Mouse (Mus musculus): Measurements from ENCODE around the gene Srsf3. TPM values are rescaled to one million over a fixed set of nuclear protein-coding genes. Genes with fewer than 3 reads are reported as not detected.
"Not testable (repeated sequence)": the region's sequence is repeated elsewhere in the genome, so short reads cannot be mapped to it uniquely, and the experiment has no call there.

Gene Srsf3
- polyA plus RNA-seq, 2 experiments, result 390 to 561 TPM

DNA sequence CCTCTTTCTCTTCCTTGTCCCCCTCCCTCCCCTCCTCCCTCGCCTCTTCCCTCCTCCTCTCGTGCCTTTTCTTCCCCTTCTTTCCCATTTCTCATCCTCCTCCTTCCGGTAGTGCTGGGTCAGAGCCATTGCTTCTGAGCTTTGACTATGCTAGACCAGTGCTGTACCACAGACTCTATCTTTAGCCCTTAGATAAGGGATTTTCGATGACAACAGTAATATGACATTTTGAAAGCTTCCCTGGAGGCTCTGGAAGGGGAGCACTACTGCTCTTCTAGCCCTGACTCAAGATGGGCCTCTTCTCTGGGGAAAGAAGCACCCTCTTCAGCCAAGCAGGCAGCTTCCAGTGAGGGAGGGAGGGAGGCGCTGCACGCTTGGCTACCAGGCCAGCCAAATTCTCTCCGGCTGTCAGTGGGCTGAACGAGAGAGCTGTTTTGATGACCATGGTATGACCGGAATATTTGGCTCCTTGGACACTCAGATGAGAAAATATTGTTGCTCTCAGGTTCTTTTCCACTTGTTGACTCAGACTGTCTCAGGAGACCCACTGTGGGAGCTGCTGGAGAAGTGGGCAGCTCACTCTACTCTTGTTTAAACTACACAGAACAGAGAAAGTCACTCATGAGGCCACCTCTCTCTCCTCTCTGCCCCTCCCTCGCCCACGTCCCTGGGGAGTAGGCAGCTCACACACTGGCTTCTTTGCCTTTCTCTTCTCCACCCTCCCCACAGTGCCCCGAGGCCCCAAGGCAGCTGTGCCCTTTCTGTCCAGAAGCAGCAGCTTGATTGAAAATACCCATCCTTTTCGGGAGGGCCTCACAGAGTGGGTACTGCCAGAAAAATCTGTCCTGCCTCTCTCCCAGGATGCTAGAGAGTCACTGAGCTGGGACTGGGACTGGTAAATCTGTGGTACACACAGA, 29.9 kb downstream of the Srsf3 start:
- H3K9me3 ChIP-seq (ENCODE audit: control insufficient read depth, low read length), result no peaks in the 10 kb centered on the region
- H3K4me3 ChIP-seq (replicated peaks; ENCODE audit: low read length), result no peak overlapping the region
- no peak overlapping the region for H3K9ac ChIP-seq (ENCODE audit: low read depth, low read length, severe bottlenecking)
- H3K36me3 ChIP-seq (ENCODE audit: control insufficient read depth, insufficient read depth, low read length), result no peaks in the 10 kb centered on the region
- no peak overlapping the region for H3K27ac ChIP-seq (replicated peaks; ENCODE audit: low read depth, low read length)
- ATAC-seq (ENCODE audit: low FRiP score, low read depth) (0 out of 2 replicates have a peak, but pooled peaks have one; percentile 18), DNase-seq (ENCODE audit: low spot score) (peak; percentile 12)
- H3K4me2 ChIP-seq (replicated peaks; ENCODE audit: low read depth, low read length, severe bottlenecking), result no peak overlapping the region
- no peak for TF ChIP-seq POLR2A (IDR thresholded peaks at IDR 0.05; ENCODE audit: borderline replicate concordance, extremely low read depth, insufficient read depth, insufficient read length)
- WGBS, result 66% methylated on average over 13 of the region's 13 CpGs
- peaks cover 7% of the 10 kb centered on the region; the same call in 1 of the 2 replicates for H3K4me1 ChIP-seq (ENCODE audit: control insufficient read depth, insufficient read depth, low read length)
- H3K27me3 ChIP-seq (ENCODE audit: control insufficient read depth, insufficient read depth, low read length), result no peaks in the 10 kb centered on the region

DNA sequence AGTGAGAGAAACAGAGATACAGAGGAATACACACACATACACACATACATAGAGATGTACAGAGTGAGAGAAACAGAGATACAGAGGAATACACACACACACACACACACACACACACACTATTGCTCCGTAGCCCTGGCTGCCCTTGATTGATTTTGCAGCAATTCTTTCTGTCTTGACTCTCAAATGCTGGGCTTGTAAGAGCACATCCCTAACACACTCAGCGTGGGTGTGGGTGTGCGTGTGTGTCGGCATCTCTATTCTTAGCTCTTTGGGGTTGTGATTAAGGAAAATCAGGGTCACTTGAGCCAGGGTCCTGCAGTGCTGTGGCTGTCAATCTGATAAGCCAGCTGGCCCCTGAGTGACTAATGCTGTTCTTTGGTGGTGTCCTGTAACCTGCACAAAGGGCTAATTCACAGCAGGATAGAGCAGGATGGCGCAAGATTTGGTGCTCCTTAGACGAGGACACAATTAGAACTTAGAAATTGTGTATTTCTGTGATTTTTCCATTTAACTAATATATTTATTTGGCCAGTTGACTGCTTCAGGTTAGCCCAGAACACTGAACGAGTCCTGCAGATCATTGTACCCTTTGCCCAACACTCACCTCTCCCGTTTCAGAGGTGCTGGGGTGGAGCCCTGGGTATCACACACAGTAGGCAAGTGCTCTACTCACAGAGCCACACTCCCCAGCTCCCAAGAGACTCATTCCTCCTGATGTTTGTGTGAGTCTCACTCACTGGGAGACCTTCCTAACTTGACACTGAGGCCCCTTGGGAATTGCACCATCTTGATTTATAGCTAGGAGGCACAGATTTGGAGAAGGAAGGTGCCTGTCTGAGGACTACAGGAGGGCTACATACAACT, 30.9 kb downstream of the Srsf3 start:
- TF ChIP-seq POLR2A (IDR thresholded peaks at IDR 0.05; ENCODE audit: borderline replicate concordance, extremely low read depth, insufficient read depth, insufficient read length), result no peak
- no peaks in the 10 kb centered on the region for H3K36me3 ChIP-seq (ENCODE audit: control insufficient read depth, insufficient read depth, low read length)
- H3K9ac ChIP-seq (ENCODE audit: low read depth, low read length, severe bottlenecking), result no peak overlapping the region
- H3K4me2 ChIP-seq (replicated peaks; ENCODE audit: low read depth, low read length, severe bottlenecking), result no peak overlapping the region
- no peak overlapping the region for H3K4me3 ChIP-seq (replicated peaks; ENCODE audit: low read length)
- DNase-seq (ENCODE audit: low spot score), result no peak
- H3K9me3 ChIP-seq (ENCODE audit: control insufficient read depth, low read length), result no peaks in the 10 kb centered on the region
- ATAC-seq (ENCODE audit: low FRiP score, low read depth), result 0 out of 2 replicates have a peak, but pooled peaks have one; percentile 5
- H3K27ac ChIP-seq (replicated peaks; ENCODE audit: low read depth, low read length), result no peak overlapping the region
- WGBS, result 59% methylated on average over 8 of the region's 8 CpGs
- H3K27me3 ChIP-seq (ENCODE audit: control insufficient read depth, insufficient read depth, low read length), result no peaks in the 10 kb centered on the region
- H3K4me1 ChIP-seq (ENCODE audit: control insufficient read depth, insufficient read depth, low read length), result no peaks in the 10 kb centered on the region; the same call in 1 of the 2 replicates

DNA sequence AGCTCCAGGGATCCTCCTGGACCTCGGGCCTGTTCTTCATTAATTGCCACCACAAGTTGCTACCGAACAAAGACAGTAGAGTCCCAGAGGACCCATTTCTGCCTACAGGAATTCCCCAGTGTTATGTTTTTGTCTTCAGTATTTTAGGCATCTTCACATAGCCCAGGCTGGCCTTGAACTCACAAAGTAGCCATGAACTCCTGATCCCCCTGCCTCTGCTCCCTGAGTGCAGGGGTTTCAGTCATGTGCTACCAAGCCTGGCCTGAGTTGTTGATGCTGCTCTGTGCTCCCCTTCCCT, 31.5 kb downstream of the Srsf3 start:
- TF ChIP-seq POLR2A (IDR thresholded peaks at IDR 0.05; ENCODE audit: borderline replicate concordance, extremely low read depth, insufficient read depth, insufficient read length), result no peak
- Histone ChIP-seq H3K4me3 (replicated peaks; ENCODE audit: low read length) (no peak overlapping the region), H3K4me2 (replicated peaks; ENCODE audit: low read depth, low read length, severe bottlenecking) (no peak overlapping the region), H3K27me3 (ENCODE audit: control insufficient read depth, insufficient read depth, low read length) (no peaks in the 10 kb centered on the region), H3K9ac (ENCODE audit: low read depth, low read length, severe bottlenecking) (no peak overlapping the region), H3K36me3 (ENCODE audit: control insufficient read depth, insufficient read depth, low read length) (no peaks in the 10 kb centered on the region), H3K4me1 (ENCODE audit: control insufficient read depth, insufficient read depth, low read length) (no peaks in the 10 kb centered on the region; the same call in 1 of the 2 replicates), H3K27ac (replicated peaks; ENCODE audit: low read depth, low read length) (no peak overlapping the region), H3K9me3 (ENCODE audit: control insufficient read depth, low read length) (no peaks in the 10 kb centered on the region)
- no peak for ATAC-seq (ENCODE audit: low FRiP score, low read depth)
- WGBS, result 48% methylated on average over 2 of the region's 2 CpGs
- no peak for DNase-seq (ENCODE audit: low spot score)

DNA sequence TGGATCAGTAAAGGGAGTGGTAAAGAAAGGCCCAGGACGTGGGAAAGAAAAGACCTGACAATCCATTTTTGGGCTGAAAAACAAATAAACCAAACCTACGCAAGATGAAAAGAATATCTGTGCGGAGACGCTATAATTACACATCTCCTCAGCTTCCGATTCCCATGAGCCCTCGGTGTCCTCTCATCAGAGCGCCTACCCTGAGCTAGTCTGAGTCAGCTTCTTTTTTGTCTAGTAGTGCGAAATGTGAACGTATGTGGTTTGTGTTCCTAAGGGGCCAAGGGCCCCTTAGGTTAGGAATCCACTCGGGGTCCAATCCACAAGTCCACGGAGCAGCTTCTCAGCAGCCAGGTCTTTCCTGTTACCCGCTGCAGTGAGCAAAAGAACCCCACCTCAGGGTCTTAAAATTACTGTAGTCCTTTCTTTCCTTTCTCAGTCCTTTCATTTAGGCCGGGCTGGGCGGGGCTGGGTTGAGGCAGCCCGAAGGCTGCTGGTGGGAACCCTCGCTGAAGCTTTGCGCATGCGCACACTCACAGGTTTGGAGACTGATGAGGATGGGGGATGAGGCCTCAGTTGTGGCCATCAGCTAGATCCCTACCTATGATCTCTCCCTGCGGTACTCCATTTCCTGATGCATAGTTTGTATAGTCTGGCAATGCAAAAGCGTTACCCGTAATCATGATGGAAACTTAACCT, 33.0 kb downstream of the Srsf3 start:
- no peak for TF ChIP-seq POLR2A (IDR thresholded peaks at IDR 0.05; ENCODE audit: borderline replicate concordance, extremely low read depth, insufficient read depth, insufficient read length)
- ATAC-seq (ENCODE audit: low FRiP score, low read depth) (no peak), DNase-seq (ENCODE audit: low spot score) (no peak)
- H3K27me3 ChIP-seq (ENCODE audit: control insufficient read depth, insufficient read depth, low read length), result no peaks in the 10 kb centered on the region
- H3K4me1 ChIP-seq (ENCODE audit: control insufficient read depth, insufficient read depth, low read length), result no peaks in the 10 kb centered on the region; the same call in none of the 2 replicates
- H3K27ac ChIP-seq (replicated peaks; ENCODE audit: low read depth, low read length), result no peak overlapping the region
- no peak overlapping the region for H3K4me2 ChIP-seq (replicated peaks; ENCODE audit: low read depth, low read length, severe bottlenecking)
- H3K9ac ChIP-seq (ENCODE audit: low read depth, low read length, severe bottlenecking), result no peak overlapping the region
- no peaks in the 10 kb centered on the region for H3K36me3 ChIP-seq (ENCODE audit: control insufficient read depth, insufficient read depth, low read length)
- H3K9me3 ChIP-seq (ENCODE audit: control insufficient read depth, low read length), result no peaks in the 10 kb centered on the region
- WGBS, result 81% methylated on average over 21 of the region's 21 CpGs
- H3K4me3 ChIP-seq (replicated peaks; ENCODE audit: low read length), result no peak overlapping the region

DNA sequence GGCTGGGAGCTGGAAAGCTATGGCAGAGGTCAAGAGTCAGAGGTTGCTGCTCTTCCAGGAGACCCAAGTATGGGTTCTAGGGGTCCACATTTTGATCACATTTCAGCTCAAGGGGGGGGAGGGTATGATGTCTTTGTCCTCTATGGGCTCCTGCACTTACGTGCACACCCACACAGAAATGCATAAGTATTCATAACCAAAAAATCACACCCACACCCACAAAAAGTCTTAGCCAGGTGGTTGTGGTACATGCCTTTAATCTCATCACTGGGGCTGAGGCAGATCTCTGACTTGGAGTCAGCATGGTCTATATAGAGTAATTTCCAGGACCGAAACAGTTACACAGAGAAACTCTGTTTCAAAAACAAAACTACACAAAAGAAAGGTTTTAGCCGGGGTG, 33.5 kb downstream of the Srsf3 start:
- no peaks in the 10 kb centered on the region for H3K27me3 ChIP-seq (ENCODE audit: control insufficient read depth, insufficient read depth, low read length)
- WGBS, result 94% methylated on average over 3 of the region's 3 CpGs
- H3K27ac ChIP-seq (replicated peaks; ENCODE audit: low read depth, low read length), result no peak overlapping the region
- TF ChIP-seq POLR2A (IDR thresholded peaks at IDR 0.05; ENCODE audit: borderline replicate concordance, extremely low read depth, insufficient read depth, insufficient read length), result no peak
- H3K4me1 ChIP-seq (ENCODE audit: control insufficient read depth, insufficient read depth, low read length), result no peaks in the 10 kb centered on the region; the same call in none of the 2 replicates
- DNase-seq (ENCODE audit: low spot score) (no peak), ATAC-seq (ENCODE audit: low FRiP score, low read depth) (no peak)
- H3K4me2 ChIP-seq (replicated peaks; ENCODE audit: low read depth, low read length, severe bottlenecking), result no peak overlapping the region
- H3K36me3 ChIP-seq (ENCODE audit: control insufficient read depth, insufficient read depth, low read length), result no peaks in the 10 kb centered on the region
- no peak overlapping the region for H3K9ac ChIP-seq (ENCODE audit: low read depth, low read length, severe bottlenecking)
- H3K9me3 ChIP-seq (ENCODE audit: control insufficient read depth, low read length), result no peaks in the 10 kb centered on the region
- H3K4me3 ChIP-seq (replicated peaks; ENCODE audit: low read length), result no peak overlapping the region

DNA sequence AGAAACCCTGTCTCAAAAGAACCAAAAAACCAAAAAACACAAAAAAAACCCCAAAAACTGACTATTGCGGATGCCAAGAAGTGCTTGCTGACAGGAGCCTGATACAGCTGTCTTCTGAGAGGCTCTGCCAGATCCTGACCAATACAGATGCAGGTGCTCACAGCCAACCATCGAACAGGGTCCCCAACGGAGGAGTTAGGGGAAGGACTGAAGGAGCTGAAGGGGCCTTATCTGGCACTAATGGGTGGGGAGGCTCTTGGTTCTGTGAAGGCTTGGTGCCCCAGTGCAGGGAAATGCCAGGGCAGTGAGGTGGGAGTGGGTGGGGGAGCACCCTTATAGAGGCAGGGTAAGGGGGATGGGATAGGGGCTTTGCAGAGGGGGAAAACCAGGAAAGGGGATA, 35.0 kb downstream of the Srsf3 start:
- H3K27ac ChIP-seq (replicated peaks; ENCODE audit: low read depth, low read length); H3K36me3 ChIP-seq (ENCODE audit: control insufficient read depth, insufficient read depth, low read length); DNase-seq (ENCODE audit: low spot score); H3K4me3 ChIP-seq (replicated peaks; ENCODE audit: low read length); ATAC-seq (ENCODE audit: low FRiP score, low read depth); H3K9ac ChIP-seq (ENCODE audit: low read depth, low read length, severe bottlenecking); H3K4me1 ChIP-seq (ENCODE audit: control insufficient read depth, insufficient read depth, low read length); H3K27me3 ChIP-seq (ENCODE audit: control insufficient read depth, insufficient read depth, low read length); H3K9me3 ChIP-seq (ENCODE audit: control insufficient read depth, low read length); H3K4me2 ChIP-seq (replicated peaks; ENCODE audit: low read depth, low read length, severe bottlenecking): not testable (repeated sequence)
- 91% methylated on average over 3 of the region's 3 CpGs for WGBS
